In genomic region chr3:58183279-58183678, GRCm38 (mm10) we compare ENCODE assay signal across 28 mouse cellular contexts.
DNase-seq lines count a peak whose midpoint lies in the region; ATAC-seq and TF ChIP-seq lines count a peak whose summit lies in the region.
"Had no signal": no experiment of that assay in that cellular context is flagged by ENCODE, and none has a peak within 500 bp of the region (broad histone marks: within the 10 kb centered on the region; RNA-seq: fewer than 3 reads in every experiment).

No protein-coding gene starts in this region.

- no peak for TF ChIP-seq CTCF in lung, embryonic 14.5 days (IDR thresholded peaks at IDR 0.05; ENCODE audit: low read depth)

- peak overlapping the region; percentile 90 for H3K27ac ChIP-seq in heart, embryonic 12.5 days (ENCODE audit: poor library complexity, severe bottlenecking)
- H3K27ac ChIP-seq in lung, embryonic 14.5 days (ENCODE audit: low read depth): no peak overlapping the region
- H3K27ac ChIP-seq: embryonic facial prominence, embryonic 10.5 days; embryonic facial prominence, embryonic 13.5 days; forebrain, embryonic 10.5 days; forebrain, embryonic 13.5 days; hindbrain, embryonic 10.5 days; hindbrain, embryonic 13.5 days; intestine, embryonic 15.5 days had no signal

- no peaks in the 10 kb centered on the region for H3K9me3 ChIP-seq in heart, embryonic 12.5 days (replicated peaks)
- H3K9me3 ChIP-seq in lung, embryonic 14.5 days (ENCODE audit: low read depth, low read length): no peaks in the 10 kb centered on the region
- H3K9me3 ChIP-seq: embryonic facial prominence, embryonic 10.5 days; embryonic facial prominence, embryonic 13.5 days; forebrain, embryonic 10.5 days; forebrain, embryonic 13.5 days; hindbrain, embryonic 10.5 days; hindbrain, embryonic 13.5 days; intestine, embryonic 15.5 days had no signal

- no peak for DNase-seq in heart, adult 9 months (ENCODE audit: low spot score in 2 of 2)
- DNase-seq in lung, embryonic 14.5 days: no peak
- DNase-seq in lung, postnatal 10 days: no peak
- DNase-seq in urinary bladder, postnatal 36 days (ENCODE audit: low spot score in 2 of 2): peak; percentile 45 to 55
- no peak for DNase-seq in urinary bladder, postnatal 10 days (ENCODE audit: low spot score)
- DNase-seq: adrenal gland, adult 8-10 months; adrenal gland, postnatal 25 days; cerebellum, adult 11-12 months; cerebellum, adult 8-10 months; cerebellum, postnatal 10 days; cerebellum, postnatal 36 days; embryo, embryonic 11 days; gastrocnemius, postnatal 10 days; heart, adult 11 months; kidney, adult 11 months had no signal

- 55% methylated on average over 3 of the region's 3 CpGs for WGBS in heart, embryonic 12.5 days
- 30% methylated on average over 3 of the region's 3 CpGs for WGBS in lung, embryonic 14.5 days

- no peaks in the 10 kb centered on the region for H3K36me3 ChIP-seq in heart, embryonic 12.5 days
- no peaks in the 10 kb centered on the region for H3K36me3 ChIP-seq in lung, embryonic 14.5 days (ENCODE audit: insufficient read depth)
- H3K36me3 ChIP-seq: embryonic facial prominence, embryonic 10.5 days; embryonic facial prominence, embryonic 13.5 days; forebrain, embryonic 10.5 days; hindbrain, embryonic 10.5 days; hindbrain, embryonic 13.5 days; intestine, embryonic 15.5 days had no signal

- ATAC-seq in heart, embryonic 12.5 days (ENCODE audit: insufficient number of reproducible peaks, low FRiP score): no peak
- peak; percentile 38; the same call in 1 of the 2 replicates for ATAC-seq in lung, embryonic 14.5 days (ENCODE audit: insufficient read depth)
- ATAC-seq in erythroid progenitor cell, adult 5-6 weeks (replicated peaks; ENCODE audit: low FRiP score, poor library complexity, severe bottlenecking): no peak
- ATAC-seq: CD4-positive, CD25-positive, alpha-beta regulatory T cell, adult 4 months; forebrain, embryonic 13.5 days; forebrain, embryonic 16.5 days; hindbrain, embryonic 16.5 days; intestine, embryonic 15.5 days had no signal

- peaks cover 27% of the 10 kb centered on the region for H3K4me1 ChIP-seq in heart, embryonic 12.5 days (replicated peaks)
- H3K4me1 ChIP-seq in lung, embryonic 14.5 days (ENCODE audit: insufficient read depth): no peaks in the 10 kb centered on the region; the same call in 1 of the 2 replicates
- H3K4me1 ChIP-seq: embryonic facial prominence, embryonic 13.5 days; forebrain, embryonic 13.5 days; hindbrain, embryonic 10.5 days; hindbrain, embryonic 13.5 days; intestine, embryonic 15.5 days had no signal

- H3K4me3 ChIP-seq in heart, embryonic 12.5 days: no peak overlapping the region
- no peak overlapping the region for H3K4me3 ChIP-seq in lung, embryonic 14.5 days (ENCODE audit: low read depth, low read length)
- H3K4me3 ChIP-seq: embryonic facial prominence, embryonic 10.5 days; embryonic facial prominence, embryonic 13.5 days; erythroblast, embryonic 14.5 days; forebrain, embryonic 10.5 days; forebrain, embryonic 13.5 days; hindbrain, embryonic 10.5 days; hindbrain, embryonic 13.5 days; intestine, embryonic 15.5 days had no signal

- no peak overlapping the region for H3K9ac ChIP-seq in heart, embryonic 12.5 days
- H3K9ac ChIP-seq in lung, embryonic 14.5 days: no peak overlapping the region
- H3K9ac ChIP-seq: embryonic facial prominence, embryonic 13.5 days; forebrain, embryonic 13.5 days; hindbrain, embryonic 13.5 days; intestine, embryonic 15.5 days had no signal

- H3K4me2 ChIP-seq in heart, embryonic 12.5 days: no peak overlapping the region
- no peak overlapping the region for H3K4me2 ChIP-seq in lung, embryonic 14.5 days
- H3K4me2 ChIP-seq: embryonic facial prominence, embryonic 13.5 days; forebrain, embryonic 13.5 days; hindbrain, embryonic 13.5 days; intestine, embryonic 15.5 days had no signal

- no peaks in the 10 kb centered on the region for H3K27me3 ChIP-seq in heart, embryonic 12.5 days (replicated peaks)
- no peaks in the 10 kb centered on the region for H3K27me3 ChIP-seq in lung, embryonic 14.5 days (ENCODE audit: insufficient read depth, low read length)
- H3K27me3 ChIP-seq: embryonic facial prominence, embryonic 13.5 days; forebrain, embryonic 13.5 days; hindbrain, embryonic 13.5 days; intestine, embryonic 15.5 days had no signal

Comparison
In these comparisons a context has a peak if more than half of its experiments do, and no peak if none do; other contexts are left out.
1. DNase-seq: peak in urinary bladder, postnatal 36 days (2 of 2); none in heart, adult 9 months (0 of 2), lung, embryonic 14.5 days (single experiment), lung, postnatal 10 days (single experiment) and urinary bladder, postnatal 10 days (single experiment).